In the genomic region with DNA sequence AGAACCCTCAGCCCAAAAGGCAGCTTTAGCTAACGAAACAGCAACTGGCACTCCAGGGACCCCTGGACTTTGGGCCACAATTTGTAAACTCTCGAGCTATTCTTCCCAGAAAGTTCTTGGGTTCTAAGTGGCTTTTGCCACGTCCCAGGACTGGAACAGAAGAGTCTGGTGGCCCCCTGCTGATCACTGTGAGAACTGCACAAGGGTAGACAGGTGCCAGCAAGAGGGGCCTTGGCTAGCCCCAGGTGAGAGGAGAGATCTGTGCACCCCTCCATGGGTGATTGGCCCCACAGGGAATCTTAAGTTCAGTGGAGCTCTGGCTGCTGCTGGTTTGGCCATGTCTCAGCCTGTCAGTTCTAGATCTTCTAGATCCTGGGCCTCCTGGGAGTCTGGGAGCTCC, we compare ENCODE assay signal across 9 mouse cellular contexts. TPM values are rescaled to one million over a fixed set of nuclear protein-coding genes. Genes with fewer than 3 reads are reported as not detected.
DNase-seq lines count a peak whose midpoint lies in the region; ATAC-seq lines count a peak whose summit lies in the region.
"Had no signal": no experiment of that assay in that cellular context is flagged by ENCODE, and none has a peak within 500 bp of the region (broad histone marks: within the 10 kb centered on the region; RNA-seq: fewer than 3 reads in every experiment).

No protein-coding gene starts in this region.

- 0 out of 2 replicates have a peak, but pooled peaks cover 3% of the 10 kb centered on the region for H3K36me3 ChIP-seq in heart, embryonic 12.5 days
- H3K36me3 ChIP-seq in forebrain, embryonic 15.5 days, result no peaks in the 10 kb centered on the region
- H3K36me3 ChIP-seq in hindbrain, embryonic 14.5 days (replicated peaks; ENCODE audit: control insufficient read depth, insufficient read depth), result 0 out of 2 replicates have a peak, but pooled peaks cover 7% of the 10 kb centered on the region
- no peaks in the 10 kb centered on the region for H3K36me3 ChIP-seq in limb, embryonic 10.5 days
- H3K36me3 ChIP-seq in splenic B cell, adult 2 months (ENCODE audit: control insufficient read depth, insufficient read depth, low read length, poor library complexity, severe bottlenecking), result no peaks in the 10 kb centered on the region; the same call in 1 of the 2 replicates

- peak; percentile 60 to 88 for DNase-seq in heart, adult 18-20 months
- DNase-seq in brain, adult 2 months (ENCODE audit: low read depth, low spot score), result peak; percentile 76
- DNase-seq in hindbrain, embryonic 14.5 days (ENCODE audit: low spot score), result peak; percentile 73
- peak; percentile 76 for DNase-seq in limb, embryonic 10.5 days (ENCODE audit: low spot score)
- DNase-seq in natural killer cell, adult 2 months (ENCODE audit: low spot score in 2 of 2), result peak; percentile 21 to 45
- peak; percentile 68 for DNase-seq in splenic B cell, adult 2 months (ENCODE audit: low read depth, low spot score)

- no peak overlapping the region for H3K4me3 ChIP-seq in heart, embryonic 12.5 days
- H3K4me3 ChIP-seq in forebrain, embryonic 15.5 days, result no peak overlapping the region
- no peak overlapping the region for H3K4me3 ChIP-seq in hindbrain, embryonic 14.5 days (replicated peaks; ENCODE audit: low read length)
- H3K4me3 ChIP-seq in limb, embryonic 10.5 days, result no peak overlapping the region
- H3K4me3 ChIP-seq: megakaryocyte, embryonic 14.5 days had no signal

- no peak overlapping the region for H3K4me2 ChIP-seq in heart, embryonic 12.5 days
- H3K4me2 ChIP-seq in forebrain, embryonic 15.5 days (replicated peaks), result no peak overlapping the region
- H3K4me2 ChIP-seq in hindbrain, embryonic 14.5 days (replicated peaks), result no peak overlapping the region

- H3K9me3 ChIP-seq in heart, embryonic 12.5 days (replicated peaks), result no peaks in the 10 kb centered on the region
- H3K9me3 ChIP-seq in forebrain, embryonic 15.5 days, result no peaks in the 10 kb centered on the region
- no peaks in the 10 kb centered on the region for H3K9me3 ChIP-seq in hindbrain, embryonic 14.5 days (ENCODE audit: control insufficient read depth, low read length)
- H3K9me3 ChIP-seq in limb, embryonic 10.5 days (replicated peaks), result no peaks in the 10 kb centered on the region
- H3K9me3 ChIP-seq: megakaryocyte, embryonic 14.5 days had no signal

- ATAC-seq in heart, embryonic 12.5 days (ENCODE audit: insufficient number of reproducible peaks, low FRiP score), result no peak
- ATAC-seq in forebrain, embryonic 15.5 days (replicated peaks), result peak; percentile 47; the same call in 1 of the 2 replicates
- ATAC-seq in hindbrain, embryonic 14.5 days (ENCODE audit: low FRiP score), result peak; percentile 38; the same call in 1 of the 2 replicates

- H3K27me3 ChIP-seq in heart, embryonic 12.5 days (replicated peaks), result no peaks in the 10 kb centered on the region
- H3K27me3 ChIP-seq in forebrain, embryonic 15.5 days, result no peaks in the 10 kb centered on the region
- no peaks in the 10 kb centered on the region for H3K27me3 ChIP-seq in hindbrain, embryonic 14.5 days (ENCODE audit: control insufficient read depth, insufficient read depth, low read length)
- no peaks in the 10 kb centered on the region for H3K27me3 ChIP-seq in limb, embryonic 10.5 days (ENCODE audit: low read depth, poor library complexity, severe bottlenecking)
- no peaks in the 10 kb centered on the region for H3K27me3 ChIP-seq in splenic B cell, adult 2 months (ENCODE audit: control insufficient read depth, insufficient read depth, low read length, poor library complexity, severe bottlenecking)

- 17% methylated on average over 3 of the region's 3 CpGs for WGBS in heart, embryonic 12.5 days
- WGBS in forebrain, embryonic 15.5 days, result 19% methylated on average over 3 of the region's 3 CpGs
- 27% methylated on average over 3 of the region's 3 CpGs for WGBS in hindbrain, embryonic 14.5 days
- 36% methylated on average over 3 of the region's 3 CpGs for WGBS in limb, embryonic 10.5 days

- no peak overlapping the region for H3K9ac ChIP-seq in heart, embryonic 12.5 days
- H3K9ac ChIP-seq in forebrain, embryonic 15.5 days (replicated peaks), result no peak overlapping the region
- H3K9ac ChIP-seq in hindbrain, embryonic 14.5 days, result no peak overlapping the region

- H3K27ac ChIP-seq in heart, embryonic 12.5 days (ENCODE audit: poor library complexity, severe bottlenecking), result no peak overlapping the region
- H3K27ac ChIP-seq in forebrain, embryonic 15.5 days (replicated peaks), result no peak overlapping the region
- 0 out of 2 replicates have a peak overlapping the region, but pooled peaks have one; percentile 11 for H3K27ac ChIP-seq in hindbrain, embryonic 14.5 days
- H3K27ac ChIP-seq in limb, embryonic 10.5 days, result no peak overlapping the region

- peaks cover 14% of the 10 kb centered on the region for H3K4me1 ChIP-seq in heart, embryonic 12.5 days (replicated peaks)
- peaks cover 2% of the 10 kb centered on the region; the same call in 1 of the 2 replicates for H3K4me1 ChIP-seq in forebrain, embryonic 15.5 days
- 0 out of 2 replicates have a peak, but pooled peaks cover 5% of the 10 kb centered on the region for H3K4me1 ChIP-seq in hindbrain, embryonic 14.5 days (replicated peaks; ENCODE audit: control insufficient read depth, insufficient read depth, low read length)
- H3K4me1 ChIP-seq in limb, embryonic 10.5 days, result peaks cover 11% of the 10 kb centered on the region

RNA-seq across cellular contexts. Expression of a gene that starts 48.6 kb away (rescaled TPM):
- total RNA-seq in heart, adult 18-20 months (2021), result not detected
- polyA plus RNA-seq in heart, embryonic 12.5 days (2016; fragmentation: Nextera tagmentation; extraction: Ambion mirVana), result not detected in 2 replicates
- polyA plus RNA-seq in forebrain, embryonic 15.5 days (2015; fragmentation: Nextera tagmentation; extraction: Ambion mirVana), result not detected in 2 replicates
- polyA plus RNA-seq in hindbrain, embryonic 14.5 days (2014; fragmentation: Nextera tagmentation; extraction: Ambion mirVana), result not detected in 2 replicates
- not detected in 2 replicates for polyA plus RNA-seq in limb, embryonic 10.5 days (2016; fragmentation: Nextera tagmentation; extraction: Ambion mirVana)
